Mouse (Mus musculus) lung, postnatal 0 days (tissue): ENCODE results near the gene Smox.

Experiments used
- CTCF ChIP-seq: IDR thresholded peaks from 2 replicates; pipeline ENCODE4 v1.5.1; 2016; ENCODE audit warnings: antibody characterized with exemption, mild to moderate bottlenecking
- EP300 ChIP-seq: IDR thresholded peaks from 2 replicates; pipeline ENCODE4 v1.6.1; 2016; ENCODE audit warnings: antibody characterized with exemption, mild to moderate bottlenecking, control low read depth

GRCm38 (mm10) chr2:131548330-131548729, 57.0 kb downstream of the Smox start:
- no peak for TF ChIP-seq CTCF
- no peak for TF ChIP-seq EP300
